Mouse (Mus musculus) bone marrow, adult 2 months (tissue): Measurements from ENCODE around the gene Masp2.

Source experiments
- CTCF ChIP-seq: fragments of 200-500 bp; IDR thresholded peaks from 2 replicates; pipeline ENCODE4 v1.5.1; 2011; ENCODE audit warnings: low read length, control low read depth; ENCODE audit not compliant: control insufficient read depth, insufficient read depth
- POLR2A ChIP-seq: fragments of 200-500 bp; IDR thresholded peaks from 2 replicates; pipeline ENCODE4 v1.6.1; 2011; ENCODE audit warnings: low read depth, mild to moderate bottlenecking, control low read depth, low read length, borderline replicate concordance; ENCODE audit not compliant: control insufficient read depth

- no peak for TF ChIP-seq POLR2A
- no peak for TF ChIP-seq CTCF
These were observed 31.6 kb upstream of the Masp2 start for GRCm38 (mm10) chr4:148570693-148571295.
